Mouse (Mus musculus): ENCODE measurements around the gene Ubtd2. TPM values are rescaled to one million over a fixed set of nuclear protein-coding genes. Genes with fewer than 3 reads are reported as not detected.

The Ubtd2 gene
- polyA plus RNA-seq, 1 experiment, result 8.8 TPM

DNA sequence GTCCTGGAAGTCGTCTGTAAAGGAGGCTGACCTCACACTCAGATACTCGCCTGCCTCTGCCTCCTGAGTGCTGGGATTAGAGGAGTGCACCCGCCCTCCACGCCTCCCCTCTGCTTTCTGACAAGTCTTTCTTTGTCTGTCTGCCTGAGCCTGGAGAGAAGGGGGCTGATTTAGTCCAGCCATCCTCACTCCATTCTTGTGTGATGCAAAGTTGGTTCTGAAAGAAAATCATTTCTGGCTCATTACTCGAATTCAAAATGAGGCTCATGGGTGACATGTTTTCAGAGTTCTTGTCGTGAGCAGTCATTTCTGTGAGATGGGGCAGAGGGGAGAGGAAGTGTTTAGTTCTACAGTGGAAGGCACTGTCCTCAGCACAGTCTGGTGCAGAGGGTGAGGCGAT is 81.8 kb downstream of the Ubtd2 start:
- Histone ChIP-seq H3K4me3 (replicated peaks; ENCODE audit: extremely low read depth, low read depth, low read length) (no peak overlapping the region), H3K4me1 (ENCODE audit: control insufficient read depth, insufficient read depth, low read length) (peaks cover 4% of the 10 kb centered on the region; the same call in 1 of the 2 replicates)
- 73% methylated on average over 7 of the region's 7 CpGs for WGBS
- TF ChIP-seq CTCF (IDR thresholded peaks at IDR 0.05; ENCODE audit: insufficient read depth, low read length) (no peak), POLR2A (IDR thresholded peaks at IDR 0.05; ENCODE audit: borderline replicate concordance, extremely low read depth, low read depth, low read length) (no peak)
- DNase-seq, result no peak

DNA sequence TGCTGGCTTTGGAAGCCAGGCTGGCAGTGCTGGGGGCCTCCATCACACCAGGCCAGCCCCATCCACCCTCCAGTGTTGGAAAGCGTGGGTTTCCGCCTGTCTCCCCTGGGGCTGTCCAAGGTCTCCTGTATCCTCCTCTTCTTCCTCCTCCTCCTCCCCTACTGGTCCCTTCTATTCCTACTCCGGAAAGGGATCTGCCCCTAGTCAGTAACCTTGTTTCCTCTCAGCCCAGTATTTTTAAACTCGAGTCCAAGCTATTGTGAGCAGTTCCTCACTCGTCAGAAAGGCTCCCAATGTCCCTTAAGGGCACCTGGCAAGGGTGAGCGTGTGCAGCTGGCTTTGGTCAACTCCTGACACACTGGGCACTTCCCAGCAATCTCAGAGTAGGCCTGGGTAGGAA is 83.3 kb downstream of the Ubtd2 start:
- TF ChIP-seq CTCF (IDR thresholded peaks at IDR 0.05; ENCODE audit: insufficient read depth, low read length), result no peak
- no peak for TF ChIP-seq POLR2A (IDR thresholded peaks at IDR 0.05; ENCODE audit: borderline replicate concordance, extremely low read depth, low read depth, low read length)
- no peak for DNase-seq
- Histone ChIP-seq H3K4me3 (replicated peaks; ENCODE audit: extremely low read depth, low read depth, low read length) (no peak overlapping the region), H3K4me1 (ENCODE audit: control insufficient read depth, insufficient read depth, low read length) (peaks cover 4% of the 10 kb centered on the region; the same call in 1 of the 2 replicates)
- WGBS, result 40% methylated on average over 6 of the region's 6 CpGs

DNA sequence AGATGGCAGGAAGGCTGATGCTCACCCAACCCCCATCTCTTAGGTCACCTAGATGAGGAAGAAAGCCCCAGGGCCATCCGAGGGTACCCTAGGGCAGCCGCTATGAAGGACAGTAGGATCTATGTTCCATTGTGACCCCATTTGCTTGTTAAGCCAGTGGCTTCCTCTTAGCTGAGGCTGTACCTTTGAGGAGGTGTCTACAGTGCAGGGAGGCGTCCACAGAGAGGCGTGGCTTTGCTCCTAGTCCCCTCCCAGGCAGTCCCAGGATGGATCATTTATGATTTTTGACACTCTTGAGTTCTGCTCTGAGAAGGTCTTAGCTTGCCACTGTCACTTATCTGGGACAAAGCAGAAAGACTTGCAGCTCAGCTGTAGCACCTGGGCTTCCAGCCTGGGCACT is 83.7 kb downstream of the Ubtd2 start:
- peaks cover 4% of the 10 kb centered on the region; the same call in 1 of the 2 replicates for H3K4me1 ChIP-seq (ENCODE audit: control insufficient read depth, insufficient read depth, low read length)
- H3K4me3 ChIP-seq (replicated peaks; ENCODE audit: extremely low read depth, low read depth, low read length), result no peak overlapping the region
- no peak for TF ChIP-seq CTCF (IDR thresholded peaks at IDR 0.05; ENCODE audit: insufficient read depth, low read length)
- no peak for TF ChIP-seq POLR2A (IDR thresholded peaks at IDR 0.05; ENCODE audit: borderline replicate concordance, extremely low read depth, low read depth, low read length)
- 67% methylated on average over 4 of the region's 4 CpGs for WGBS
- DNase-seq, result no peak

DNA sequence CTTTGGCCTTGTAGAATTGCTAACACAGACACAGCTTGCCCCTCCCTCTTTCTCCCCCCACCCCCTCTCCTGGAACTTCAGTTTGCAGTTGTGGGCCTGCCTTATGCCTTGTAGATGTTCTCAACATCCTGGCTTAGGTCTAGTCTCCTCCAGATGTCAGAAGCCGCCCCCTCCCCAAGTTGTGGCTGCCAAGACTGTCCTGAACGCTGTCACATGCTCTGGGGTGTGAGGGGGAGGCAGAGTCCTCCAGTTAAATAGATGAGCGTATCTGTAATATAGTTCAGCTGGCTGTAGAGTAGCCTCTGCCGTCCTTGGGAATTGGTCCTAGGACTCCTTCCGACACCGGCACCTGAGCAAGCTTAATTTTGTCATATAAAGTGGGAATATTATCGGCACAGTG is 84.5 kb downstream of the Ubtd2 start:
- TF ChIP-seq CTCF (IDR thresholded peaks at IDR 0.05; ENCODE audit: insufficient read depth, low read length) (no peak), POLR2A (IDR thresholded peaks at IDR 0.05; ENCODE audit: borderline replicate concordance, extremely low read depth, low read depth, low read length) (no peak)
- peaks cover 4% of the 10 kb centered on the region; the same call in 1 of the 2 replicates for H3K4me1 ChIP-seq (ENCODE audit: control insufficient read depth, insufficient read depth, low read length)
- WGBS, result 79% methylated on average over 7 of the region's 7 CpGs

DNA sequence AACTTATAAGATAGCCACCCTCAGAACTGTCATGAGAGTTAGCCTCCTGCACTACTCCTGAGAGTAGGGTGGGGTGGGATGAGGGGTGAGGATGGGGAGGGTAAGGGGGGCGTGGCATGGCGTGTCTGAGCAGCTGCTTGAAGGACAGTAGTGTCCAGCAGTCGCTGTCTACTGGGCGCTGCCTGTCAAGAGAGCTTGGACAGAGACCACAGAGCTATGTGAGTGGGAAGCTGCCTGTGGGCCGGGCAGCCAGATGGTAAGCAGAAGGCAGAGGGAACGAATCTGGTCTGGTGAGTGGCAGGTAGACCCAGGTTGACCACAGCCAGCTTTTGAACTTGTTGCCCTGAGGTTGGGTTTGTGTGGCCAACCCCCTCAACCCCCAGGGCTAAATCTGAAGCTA is 85.3 kb downstream of the Ubtd2 start:
- H3K4me3 ChIP-seq (replicated peaks; ENCODE audit: extremely low read depth, low read depth, low read length), result no peak overlapping the region
- no peak for TF ChIP-seq CTCF (IDR thresholded peaks at IDR 0.05; ENCODE audit: insufficient read depth, low read length)
- no peak for TF ChIP-seq POLR2A (IDR thresholded peaks at IDR 0.05; ENCODE audit: borderline replicate concordance, extremely low read depth, low read depth, low read length)
- WGBS, result 77% methylated on average over 6 of the region's 6 CpGs
- no peak for DNase-seq
- H3K4me1 ChIP-seq (ENCODE audit: control insufficient read depth, insufficient read depth, low read length), result peaks cover 4% of the 10 kb centered on the region; the same call in 1 of the 2 replicates

More for the DNA sequence above, 84.5 kb downstream of the Ubtd2 start:
- DNase-seq, result no peak
- no peak overlapping the region for H3K4me3 ChIP-seq (replicated peaks; ENCODE audit: extremely low read depth, low read depth, low read length)

DNA sequence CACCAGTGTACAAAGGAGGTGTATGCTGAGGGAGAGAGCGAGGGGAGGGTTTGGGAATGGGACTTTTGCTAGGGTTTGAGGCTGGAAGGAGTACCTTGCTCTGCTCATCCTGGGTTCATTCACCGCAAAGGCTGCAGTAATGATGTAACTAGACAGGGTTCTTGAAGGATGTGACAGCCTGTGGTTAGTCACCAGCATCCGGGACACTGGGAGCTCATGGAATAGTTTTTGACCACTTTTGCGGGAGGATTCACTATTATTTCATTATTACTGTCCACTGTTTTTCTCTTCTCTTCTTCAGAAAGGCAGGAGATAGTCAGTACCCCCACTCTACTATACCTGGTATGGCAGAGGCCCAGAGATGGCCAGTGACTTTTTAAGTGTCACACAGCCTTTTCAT is 87.0 kb downstream of the Ubtd2 start:
- H3K4me1 ChIP-seq (ENCODE audit: control insufficient read depth, insufficient read depth, low read length), result peaks cover 14% of the 10 kb centered on the region
- WGBS, result 86% methylated on average over 4 of the region's 4 CpGs
- TF ChIP-seq CTCF (IDR thresholded peaks at IDR 0.05; ENCODE audit: insufficient read depth, low read length) (no peak), POLR2A (IDR thresholded peaks at IDR 0.05; ENCODE audit: borderline replicate concordance, extremely low read depth, low read depth, low read length) (no peak)
- no peak for DNase-seq
- H3K4me3 ChIP-seq (replicated peaks; ENCODE audit: extremely low read depth, low read depth, low read length), result no peak overlapping the region

DNA sequence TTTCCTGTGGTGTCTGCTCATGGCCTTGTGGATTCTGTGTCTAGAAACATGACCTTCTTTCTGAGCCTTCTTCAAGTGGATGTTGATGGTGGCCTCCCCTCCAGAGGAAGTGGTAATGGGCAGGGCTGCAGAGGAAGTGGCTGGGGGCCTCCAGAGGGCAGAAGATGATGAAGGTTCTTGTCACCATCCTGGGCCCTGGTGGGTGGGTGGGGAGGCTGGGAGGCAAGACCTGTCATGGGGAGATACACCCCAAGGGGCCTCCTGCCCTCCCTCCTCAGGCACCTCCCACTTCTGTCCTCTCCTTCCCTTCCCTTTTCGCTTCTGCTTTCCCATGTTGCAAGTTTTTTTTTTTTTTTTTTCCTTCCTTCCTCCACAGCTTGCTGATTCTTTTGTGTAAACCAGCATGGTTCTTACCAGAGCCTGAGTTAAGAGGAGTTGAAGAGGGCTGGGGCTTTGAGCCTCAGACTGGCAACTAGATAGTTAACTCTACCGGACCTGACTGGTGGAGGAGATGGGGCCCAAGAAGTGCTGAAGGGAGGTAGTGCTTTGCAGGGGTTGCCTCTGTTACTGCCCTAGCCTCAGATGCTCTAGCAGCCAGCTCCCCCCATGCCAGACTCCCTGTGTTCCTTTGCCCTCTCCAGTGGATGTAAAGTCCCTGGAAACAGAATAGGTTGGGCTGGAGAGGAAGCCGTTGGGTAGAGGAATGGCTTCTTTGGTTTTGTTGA is 87.7 kb downstream of the Ubtd2 start:
- 44% methylated on average over 3 of the region's 3 CpGs for WGBS
- Histone ChIP-seq H3K4me3 (replicated peaks; ENCODE audit: extremely low read depth, low read depth, low read length) (no peak overlapping the region), H3K4me1 (ENCODE audit: control insufficient read depth, insufficient read depth, low read length) (peaks cover 15% of the 10 kb centered on the region)
- TF ChIP-seq CTCF (IDR thresholded peaks at IDR 0.05; ENCODE audit: insufficient read depth, low read length) (no peak), POLR2A (IDR thresholded peaks at IDR 0.05; ENCODE audit: borderline replicate concordance, extremely low read depth, low read depth, low read length) (no peak)
- no peak for DNase-seq

DNA sequence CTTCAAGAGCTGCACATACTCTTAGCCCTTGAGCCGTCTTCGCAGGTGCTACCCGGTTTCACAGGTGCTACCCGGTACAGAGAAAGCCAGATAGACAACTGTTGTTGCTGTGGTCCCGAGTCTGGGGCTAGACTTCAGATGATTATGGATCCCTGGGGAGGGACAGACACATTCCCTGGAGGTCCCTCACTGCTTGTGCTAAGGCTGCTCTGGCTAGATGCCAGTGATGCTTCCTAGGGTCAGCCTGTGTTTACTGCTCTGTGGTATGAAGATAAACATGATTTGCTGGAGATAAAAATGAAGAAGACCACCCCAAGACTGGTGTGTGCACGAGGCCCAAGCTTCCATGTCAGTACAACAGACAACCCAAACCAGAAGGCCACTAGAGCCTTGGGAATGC is 88.9 kb downstream of the Ubtd2 start:
- TF ChIP-seq CTCF (IDR thresholded peaks at IDR 0.05; ENCODE audit: insufficient read depth, low read length) (no peak), POLR2A (IDR thresholded peaks at IDR 0.05; ENCODE audit: borderline replicate concordance, extremely low read depth, low read depth, low read length) (no peak)
- 73% methylated on average over 6 of the region's 6 CpGs for WGBS
- Histone ChIP-seq H3K4me3 (replicated peaks; ENCODE audit: extremely low read depth, low read depth, low read length) (no peak overlapping the region), H3K4me1 (ENCODE audit: control insufficient read depth, insufficient read depth, low read length) (peaks cover 11% of the 10 kb centered on the region)
- DNase-seq, result no peak

DNA sequence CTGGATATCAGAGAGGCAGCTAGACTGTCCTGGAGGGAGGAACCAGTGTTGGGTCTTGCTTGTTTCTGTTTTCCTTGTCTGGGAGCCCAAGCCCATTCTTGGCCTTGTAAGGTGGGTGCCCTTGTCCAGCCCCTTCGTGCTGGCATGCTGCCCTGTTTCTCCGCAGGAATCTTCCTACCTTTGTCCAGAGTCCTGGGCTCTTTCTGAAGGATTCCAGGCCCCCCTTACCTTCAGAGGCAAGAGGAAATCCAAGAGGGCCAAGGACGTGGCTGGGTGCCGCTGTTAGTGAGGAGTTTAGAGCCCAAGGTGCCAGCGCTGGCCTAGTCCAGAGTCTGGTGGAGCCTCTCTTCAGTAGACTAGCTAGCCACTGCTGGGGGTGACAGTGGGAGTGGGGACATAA is 89.3 kb downstream of the Ubtd2 start:
- DNase-seq, result no peak
- 87% methylated on average over 5 of the region's 5 CpGs for WGBS
- H3K4me3 ChIP-seq (replicated peaks; ENCODE audit: extremely low read depth, low read depth, low read length), result no peak overlapping the region
- peaks cover 11% of the 10 kb centered on the region for H3K4me1 ChIP-seq (ENCODE audit: control insufficient read depth, insufficient read depth, low read length)
- TF ChIP-seq POLR2A (IDR thresholded peaks at IDR 0.05; ENCODE audit: borderline replicate concordance, extremely low read depth, low read depth, low read length) (no peak), CTCF (IDR thresholded peaks at IDR 0.05; ENCODE audit: insufficient read depth, low read length) (no peak)

DNA sequence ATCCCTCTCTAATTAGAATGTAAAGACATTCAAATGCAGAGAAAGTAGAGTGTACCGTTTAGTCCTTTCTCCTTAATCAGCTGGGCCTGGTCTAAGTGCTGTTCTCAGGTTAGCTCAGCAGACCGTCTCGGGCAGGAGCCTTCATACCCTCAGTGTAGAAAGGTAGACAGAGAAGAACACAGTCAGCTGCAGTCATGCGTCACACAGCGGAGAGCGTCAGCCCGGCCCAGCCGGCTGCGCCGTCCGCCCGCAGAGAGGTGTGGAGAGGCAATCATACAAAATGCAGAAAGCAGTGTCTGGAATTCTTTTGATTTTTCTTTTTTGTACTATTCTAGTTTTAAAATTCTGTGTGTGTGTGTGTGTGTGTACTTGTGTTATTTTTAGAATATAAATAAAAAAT is 90.4 kb downstream of the Ubtd2 start:
- WGBS, result 93% methylated on average over 12 of the region's 12 CpGs
- H3K4me1 ChIP-seq (ENCODE audit: control insufficient read depth, insufficient read depth, low read length), result peaks cover 11% of the 10 kb centered on the region
- H3K4me3 ChIP-seq (replicated peaks; ENCODE audit: extremely low read depth, low read depth, low read length), result no peak overlapping the region

More for the DNA sequence above, 90.4 kb downstream of the Ubtd2 start:
- no peak for DNase-seq
- no peak for TF ChIP-seq CTCF (IDR thresholded peaks at IDR 0.05; ENCODE audit: insufficient read depth, low read length)
- no peak for TF ChIP-seq POLR2A (IDR thresholded peaks at IDR 0.05; ENCODE audit: borderline replicate concordance, extremely low read depth, low read depth, low read length)

Measured in lung, adult 2 months (tissue).